Mouse (Mus musculus): ENCODE results near the gene Tdrd7. TPM values are rescaled to one million over a fixed set of nuclear protein-coding genes. Genes with fewer than 3 reads are reported as not detected.

The Tdrd7 gene
- polyA plus RNA-seq, 1 experiment from 2014 or later, result 10.9 TPM

GRCm38 (mm10) chr4:45990427-45991135, 25.4 kb downstream of the Tdrd7 start:
- Histone ChIP-seq H3K4me3 (no peak overlapping the region), H3K4me1 (no peaks in the 10 kb centered on the region), H3K27ac (replicated peaks) (no peak overlapping the region), H3K9me3 (replicated peaks) (no peaks in the 10 kb centered on the region), H3K36me3 (no peaks in the 10 kb centered on the region), H3K27me3 (ENCODE audit: low read depth, poor library complexity, severe bottlenecking) (no peaks in the 10 kb centered on the region)
- 79% methylated on average over 6 of the region's 6 CpGs for WGBS
- DNase-seq (ENCODE audit: low spot score), result no peak

- H3K9me3 ChIP-seq (replicated peaks), result no peaks in the 10 kb centered on the region
- WGBS, result 90% methylated on average over 4 of the region's 4 CpGs
- no peak for DNase-seq (ENCODE audit: low spot score)
- H3K27me3 ChIP-seq (ENCODE audit: low read depth, poor library complexity, severe bottlenecking), result no peaks in the 10 kb centered on the region
- no peaks in the 10 kb centered on the region for H3K36me3 ChIP-seq
- H3K27ac ChIP-seq (replicated peaks), result no peak overlapping the region
- no peak overlapping the region for H3K4me3 ChIP-seq
- H3K4me1 ChIP-seq, result no peaks in the 10 kb centered on the region
These were observed 33.4 kb downstream of the Tdrd7 start for GRCm38 (mm10) chr4:45998536-45998935.

- H3K4me1 ChIP-seq, result no peaks in the 10 kb centered on the region
- H3K27ac ChIP-seq (replicated peaks), result no peak overlapping the region
- no peaks in the 10 kb centered on the region for H3K27me3 ChIP-seq (ENCODE audit: low read depth, poor library complexity, severe bottlenecking)
- H3K36me3 ChIP-seq, result no peaks in the 10 kb centered on the region
- WGBS, result 88% methylated on average over 5 of the region's 5 CpGs
- no peak overlapping the region for H3K4me3 ChIP-seq
- DNase-seq (ENCODE audit: low spot score), result no peak
- no peaks in the 10 kb centered on the region for H3K9me3 ChIP-seq (replicated peaks)
These were observed 43.1 kb downstream of the Tdrd7 start for GRCm38 (mm10) chr4:46008142-46008793.

GRCm38 (mm10) chr4:46011698-46012097, 46.6 kb downstream of the Tdrd7 start:
- no peak overlapping the region for H3K27ac ChIP-seq (replicated peaks)
- H3K4me1 ChIP-seq, result no peaks in the 10 kb centered on the region
- no peaks in the 10 kb centered on the region for H3K27me3 ChIP-seq (ENCODE audit: low read depth, poor library complexity, severe bottlenecking)
- no peaks in the 10 kb centered on the region for H3K9me3 ChIP-seq (replicated peaks)
- no peak for DNase-seq (ENCODE audit: low spot score)
- WGBS, result 92% methylated on average over 2 of the region's 2 CpGs
- no peaks in the 10 kb centered on the region for H3K36me3 ChIP-seq
- H3K4me3 ChIP-seq, result no peak overlapping the region

- no peak overlapping the region for H3K27ac ChIP-seq (replicated peaks)
- no peaks in the 10 kb centered on the region for H3K9me3 ChIP-seq (replicated peaks)
- no peaks in the 10 kb centered on the region for H3K27me3 ChIP-seq (ENCODE audit: low read depth, poor library complexity, severe bottlenecking)
- 67% methylated on average over 1 of the region's 1 CpGs for WGBS
- no peaks in the 10 kb centered on the region for H3K4me1 ChIP-seq
- no peaks in the 10 kb centered on the region for H3K36me3 ChIP-seq
- no peak overlapping the region for H3K4me3 ChIP-seq
- DNase-seq (ENCODE audit: low spot score), result no peak
These were observed 50.5 kb downstream of the Tdrd7 start for GRCm38 (mm10) chr4:46015605-46016004.

GRCm38 (mm10) chr4:46023021-46023481, 57.9 kb downstream of the Tdrd7 start:
- 80% methylated on average over 3 of the region's 3 CpGs for WGBS
- H3K9me3 ChIP-seq (replicated peaks), result no peaks in the 10 kb centered on the region

GRCm38 (mm10) chr4:46025893-46026292, 60.8 kb downstream of the Tdrd7 start:
- WGBS, result 49% methylated on average over 7 of the region's 7 CpGs
- peak; percentile 29 for DNase-seq (ENCODE audit: low spot score)
- H3K4me1 ChIP-seq, result 0 out of 2 replicates have a peak, but pooled peaks cover 5% of the 10 kb centered on the region

More at GRCm38 (mm10) chr4:46023021-46023481, 57.9 kb downstream of the Tdrd7 start:
- H3K27me3 ChIP-seq (ENCODE audit: low read depth, poor library complexity, severe bottlenecking), result no peaks in the 10 kb centered on the region
- no peak overlapping the region for H3K27ac ChIP-seq (replicated peaks)
- H3K4me1 ChIP-seq, result 0 out of 2 replicates have a peak, but pooled peaks cover 3% of the 10 kb centered on the region
- no peak for DNase-seq (ENCODE audit: low spot score)
- H3K4me3 ChIP-seq, result no peak overlapping the region
- no peaks in the 10 kb centered on the region for H3K36me3 ChIP-seq

GRCm38 (mm10) chr4:46028224-46028623, 63.1 kb downstream of the Tdrd7 start:
- Histone ChIP-seq H3K4me3 (no peak overlapping the region), H3K27ac (replicated peaks) (no peak overlapping the region), H3K36me3 (no peaks in the 10 kb centered on the region), H3K9me3 (replicated peaks) (no peaks in the 10 kb centered on the region), H3K4me1 (0 out of 2 replicates have a peak, but pooled peaks cover 10% of the 10 kb centered on the region), H3K27me3 (ENCODE audit: low read depth, poor library complexity, severe bottlenecking) (no peaks in the 10 kb centered on the region)
- 87% methylated on average over 6 of the region's 6 CpGs for WGBS
- no peak for DNase-seq (ENCODE audit: low spot score)

More at GRCm38 (mm10) chr4:46025893-46026292, 60.8 kb downstream of the Tdrd7 start:
- Histone ChIP-seq H3K4me3 (no peak overlapping the region), H3K36me3 (no peaks in the 10 kb centered on the region), H3K9me3 (replicated peaks) (no peaks in the 10 kb centered on the region), H3K27ac (replicated peaks) (no peak overlapping the region), H3K27me3 (ENCODE audit: low read depth, poor library complexity, severe bottlenecking) (no peaks in the 10 kb centered on the region)

GRCm38 (mm10) chr4:46028781-46029180, 63.6 kb downstream of the Tdrd7 start:
- Histone ChIP-seq H3K27ac (replicated peaks) (no peak overlapping the region), H3K27me3 (ENCODE audit: low read depth, poor library complexity, severe bottlenecking) (no peaks in the 10 kb centered on the region), H3K4me3 (no peak overlapping the region), H3K9me3 (replicated peaks) (no peaks in the 10 kb centered on the region), H3K4me1 (0 out of 2 replicates have a peak, but pooled peaks cover 10% of the 10 kb centered on the region), H3K36me3 (no peaks in the 10 kb centered on the region)
- no peak for DNase-seq (ENCODE audit: low spot score)
- 86% methylated on average over 4 of the region's 4 CpGs for WGBS

GRCm38 (mm10) chr4:46029552-46029951, 64.4 kb downstream of the Tdrd7 start:
- WGBS, result 56% methylated on average over 9 of the region's 9 CpGs
- DNase-seq (ENCODE audit: low spot score), result no peak
- Histone ChIP-seq H3K27ac (replicated peaks) (no peak overlapping the region), H3K27me3 (ENCODE audit: low read depth, poor library complexity, severe bottlenecking) (no peaks in the 10 kb centered on the region), H3K4me3 (no peak overlapping the region), H3K36me3 (no peaks in the 10 kb centered on the region), H3K9me3 (replicated peaks) (no peaks in the 10 kb centered on the region), H3K4me1 (0 out of 2 replicates have a peak, but pooled peaks cover 10% of the 10 kb centered on the region)

GRCm38 (mm10) chr4:46032448-46032847, 67.3 kb downstream of the Tdrd7 start:
- Histone ChIP-seq H3K4me1 (0 out of 2 replicates have a peak, but pooled peaks cover 10% of the 10 kb centered on the region), H3K9me3 (replicated peaks) (no peaks in the 10 kb centered on the region), H3K4me3 (no peak overlapping the region), H3K27ac (replicated peaks) (peak overlapping the region; percentile 23; the same call in 1 of the 2 replicates), H3K36me3 (no peaks in the 10 kb centered on the region), H3K27me3 (ENCODE audit: low read depth, poor library complexity, severe bottlenecking) (peaks cover 14% of the 10 kb centered on the region)
- DNase-seq (ENCODE audit: low spot score), result no peak
- 72% methylated on average over 9 of the region's 9 CpGs for WGBS

- peaks cover 21% of the 10 kb centered on the region for H3K27me3 ChIP-seq (ENCODE audit: low read depth, poor library complexity, severe bottlenecking)
- H3K36me3 ChIP-seq, result no peaks in the 10 kb centered on the region
- no peaks in the 10 kb centered on the region for H3K9me3 ChIP-seq (replicated peaks)
- H3K4me1 ChIP-seq, result peaks cover 8% of the 10 kb centered on the region; the same call in 1 of the 2 replicates
- H3K27ac ChIP-seq (replicated peaks), result no peak overlapping the region
- no peak for DNase-seq (ENCODE audit: low spot score)
- WGBS, result 80% methylated on average over 2 of the region's 2 CpGs
- no peak overlapping the region for H3K4me3 ChIP-seq
These were observed 68.1 kb downstream of the Tdrd7 start for GRCm38 (mm10) chr4:46033197-46033596.

GRCm38 (mm10) chr4:46038591-46038891, 73.4 kb downstream of the Tdrd7 start:
- H3K36me3 ChIP-seq, result no peaks in the 10 kb centered on the region
- no peaks in the 10 kb centered on the region for H3K9me3 ChIP-seq (replicated peaks)
- peak overlapping the region; percentile 74 for H3K4me3 ChIP-seq
- no peak overlapping the region; the same call in 1 of the 2 replicates for H3K27ac ChIP-seq (replicated peaks)
- H3K27me3 ChIP-seq (ENCODE audit: low read depth, poor library complexity, severe bottlenecking), result peaks cover 67% of the 10 kb centered on the region
- 12% methylated on average over 12 of the region's 12 CpGs for WGBS
- peaks cover 48% of the 10 kb centered on the region for H3K4me1 ChIP-seq
- DNase-seq (ENCODE audit: low spot score), result no peak

All from midbrain, embryonic 10.5 days (tissue).